Mouse (Mus musculus) G1E (cell line): ENCODE measurements around the gene Gabbr2. TPM values are rescaled to one million over a fixed set of nuclear protein-coding genes. Genes with fewer than 3 reads are reported as not detected.

Experiments
- ATAC-seq: 2 replicates; pipeline ENCODE4 v1.8.0; 2016; ENCODE audit warnings: mild to moderate bottlenecking; ENCODE audit not compliant: insufficient number of reproducible peaks, poor library complexity, low FRiP score, severe bottlenecking; ENCODE audit errors: extremely low read depth
- DNase-seq: peaks from one replicate; pipeline ENCODE4 v3.0.0; 2012; ENCODE audit warnings: low spot score
- H3K27me3 ChIP-seq: 2 replicates; pipeline ENCODE4 v1.6.1; 2012; ENCODE audit warnings: mild to moderate bottlenecking, low read length, inconsistent platforms; ENCODE audit not compliant: insufficient read depth
- H3K36me3 ChIP-seq: replicated peaks from 2 replicates; pipeline ENCODE3; 2012; ENCODE audit warnings: mild to moderate bottlenecking, inconsistent platforms
- H3K4me1 ChIP-seq: 2 replicates; pipeline ENCODE4 v1.6.1; 2012; ENCODE audit warnings: low read depth, low read length, inconsistent platforms, mixed read lengths; ENCODE audit not compliant: insufficient read depth
- H3K4me3 ChIP-seq: 2 replicates; pipeline ENCODE4 v1.5.1; 2012; ENCODE audit warnings: low read depth, mild to moderate bottlenecking, inconsistent platforms, low read length, moderate library complexity, mixed read lengths
- H3K9me3 ChIP-seq: replicated peaks from 2 replicates; pipeline ENCODE4 v1.6.1; 2012; ENCODE audit warnings: inconsistent platforms
- CTCF ChIP-seq: IDR thresholded peaks from 2 replicates; pipeline ENCODE4 v1.5.1; 2012; ENCODE audit warnings: low read depth, low read length, inconsistent platforms, mixed read lengths
- GATA1 ChIP-seq: IDR thresholded peaks from 2 replicates; pipeline ENCODE4 v1.6.1; 2012; ENCODE audit warnings: borderline replicate concordance, low read length, inconsistent platforms, mixed read lengths
- GATA2 ChIP-seq: IDR thresholded peaks from 2 replicates; pipeline ENCODE4 v1.6.1; 2012; ENCODE audit warnings: low read depth, low read length, inconsistent platforms, borderline replicate concordance
- POLR2AphosphoS5 ChIP-seq: IDR thresholded peaks from 2 replicates; pipeline ENCODE4 v1.6.1; 2012; ENCODE audit warnings: low read depth, low read length, inconsistent platforms; ENCODE audit not compliant: insufficient replicate concordance
- TAL1 ChIP-seq: conservative IDR thresholded peaks from 2 replicates; pipeline ENCODE4 v1.6.1; 2012; ENCODE audit warnings: low read depth, low read length, inconsistent platforms, mixed read lengths
- polyA plus RNA-seq: library from polyadenylated mRNA; stranded (reverse); fragments of >175 nt; gene quantifications from 2 replicates; pipeline ENCODE4 v1.2.3, GENCODE M21; 2012
- total RNA-seq, 2 experiments: library from RNA; stranded (forward) in 1 of 2; stranded (reverse) in 1 of 2; fragments of 200-1000 nt in 1 of 2; fragments of >200 nt in 1 of 2; fragmentation: Nextera tagmentation in 1 of 2; gene quantifications; 2 replicates each; pipeline ENCODE4 v1.2.3; 2014 to 2017

Gabbr2 gene
- total and polyA plus RNA-seq, 3 experiments, result 0.05 TPM; not detected in 2

DNA sequence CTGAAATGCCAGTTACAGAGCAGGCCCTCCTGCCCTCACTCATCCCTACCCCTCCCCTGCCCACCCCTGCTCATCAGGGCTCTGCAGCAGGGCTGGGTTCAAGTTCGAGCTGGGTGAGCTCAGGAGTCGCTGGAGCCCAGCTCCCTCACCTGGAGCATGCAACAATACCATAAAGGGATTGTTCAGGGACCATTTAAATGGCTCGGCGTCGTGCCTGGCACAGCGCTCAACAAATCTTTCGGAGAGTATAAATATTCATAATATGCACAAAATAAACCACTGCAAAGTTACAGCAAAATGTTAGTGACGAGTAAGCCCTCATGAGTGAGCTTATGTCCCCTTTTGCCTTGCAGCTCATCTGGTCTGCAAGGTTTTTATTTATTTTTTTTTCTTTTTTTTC lies 40.5 kb upstream of the Gabbr2 start:
- TF ChIP-seq POLR2AphosphoS5, result no peak
- Histone ChIP-seq H3K36me3 (no peaks in the 10 kb centered on the region), H3K4me1 (no peaks in the 10 kb centered on the region), H3K27me3 (no peaks in the 10 kb centered on the region), H3K4me3 (no peak overlapping the region), H3K9me3 (peaks cover 86% of the 10 kb centered on the region)
- DNase-seq (no peak), ATAC-seq (no peak)

DNA sequence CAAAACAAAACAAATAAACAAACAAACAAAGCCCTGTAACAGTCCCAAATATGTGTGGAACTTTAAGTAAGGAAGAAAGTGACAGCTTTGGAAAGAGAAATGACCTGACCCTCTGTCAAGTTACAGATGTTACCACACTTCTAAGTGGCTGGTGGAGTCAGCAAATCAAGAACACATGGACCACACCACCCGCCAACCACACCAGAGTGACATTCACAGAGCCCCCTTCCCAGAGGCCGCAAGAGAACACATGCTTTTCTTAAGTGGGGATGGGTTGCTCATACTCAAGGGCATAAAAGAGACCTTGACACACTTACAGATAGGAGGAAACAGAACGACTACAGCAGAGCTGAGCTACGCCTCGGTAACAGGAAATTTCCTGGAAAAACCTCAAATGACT lies 37.1 kb upstream of the Gabbr2 start:
- Histone ChIP-seq H3K4me3 (no peak overlapping the region), H3K4me1 (no peaks in the 10 kb centered on the region), H3K27me3 (no peaks in the 10 kb centered on the region), H3K36me3 (no peaks in the 10 kb centered on the region), H3K9me3 (peaks cover 87% of the 10 kb centered on the region)
- ATAC-seq, result no peak
- TF ChIP-seq GATA1 (no peak), POLR2AphosphoS5 (no peak), TAL1 (no peak), CTCF (no peak), GATA2 (no peak)
- no peak for DNase-seq

DNA sequence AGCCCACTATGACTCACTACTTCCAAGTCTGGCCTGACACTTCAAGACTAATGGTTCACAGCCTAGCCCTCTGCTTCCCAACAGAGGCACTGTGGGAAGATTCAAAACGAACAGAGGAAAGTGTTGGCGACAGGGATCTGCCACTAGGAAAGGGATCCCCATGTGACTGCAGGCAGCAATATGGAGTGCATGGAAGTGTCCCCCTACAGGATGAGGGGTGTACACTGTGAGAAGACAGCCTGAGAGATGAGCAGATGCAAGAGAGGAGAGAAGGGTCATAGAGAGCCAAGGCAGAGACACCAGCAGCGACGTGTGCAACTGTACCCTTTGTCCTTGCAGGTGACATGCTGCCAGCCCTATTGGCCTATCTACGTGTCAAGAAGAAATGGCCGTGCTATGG lies 32.3 kb upstream of the Gabbr2 start:
- no peaks in the 10 kb centered on the region for H3K27me3 ChIP-seq
- no peak overlapping the region for H3K4me3 ChIP-seq
- ATAC-seq, result no peak
- TF ChIP-seq POLR2AphosphoS5 (no peak), TAL1 (no peak), GATA2 (no peak)
- H3K36me3 ChIP-seq, result no peaks in the 10 kb centered on the region
- peaks cover 88% of the 10 kb centered on the region for H3K9me3 ChIP-seq
- DNase-seq, result no peak
- H3K4me1 ChIP-seq, result no peaks in the 10 kb centered on the region

DNA sequence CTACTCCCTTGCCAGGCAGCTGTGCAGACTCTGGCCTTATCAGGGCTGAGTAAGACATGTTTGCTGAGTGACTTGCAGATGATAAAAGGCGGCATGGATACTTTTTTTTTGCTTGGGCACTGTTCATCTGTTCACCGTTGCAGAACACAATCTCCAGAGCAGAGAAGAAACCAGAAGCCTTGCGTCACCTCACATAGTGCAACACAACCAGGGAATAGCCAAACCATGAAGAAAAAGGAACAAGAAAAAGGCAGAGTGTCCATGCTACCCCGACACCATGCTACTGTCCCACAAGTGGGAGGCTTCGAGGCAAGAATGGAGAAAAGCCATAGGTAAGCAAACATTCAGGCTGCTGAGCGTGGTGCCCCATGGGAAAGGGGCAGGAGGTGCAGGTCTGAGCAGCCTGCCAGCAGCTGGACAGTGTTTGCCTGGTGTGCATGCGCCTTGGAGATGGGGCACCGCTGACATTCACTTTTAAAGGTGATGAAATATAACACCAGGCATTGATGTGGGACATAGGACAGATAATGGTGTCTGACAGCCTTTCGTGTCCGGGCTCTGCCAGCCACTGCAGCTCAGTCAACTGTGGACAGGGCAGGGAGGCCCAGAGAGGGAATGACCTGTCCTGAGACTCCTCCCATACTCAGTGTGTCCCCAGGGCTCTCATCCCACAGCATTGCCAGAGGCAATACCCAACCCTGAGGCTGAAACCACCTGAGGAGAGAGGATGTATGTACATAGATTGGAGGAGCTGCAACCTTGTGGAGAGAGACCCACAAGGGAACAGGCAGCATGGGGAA lies 31.3 kb upstream of the Gabbr2 start:
- ATAC-seq, result no peak
- H3K9me3 ChIP-seq, result peaks cover 88% of the 10 kb centered on the region
- TF ChIP-seq GATA2, result no peak
- no peak for TF ChIP-seq POLR2AphosphoS5
- no peak for TF ChIP-seq CTCF
- TF ChIP-seq GATA1, result no peak
- TF ChIP-seq TAL1, result no peak

DNA sequence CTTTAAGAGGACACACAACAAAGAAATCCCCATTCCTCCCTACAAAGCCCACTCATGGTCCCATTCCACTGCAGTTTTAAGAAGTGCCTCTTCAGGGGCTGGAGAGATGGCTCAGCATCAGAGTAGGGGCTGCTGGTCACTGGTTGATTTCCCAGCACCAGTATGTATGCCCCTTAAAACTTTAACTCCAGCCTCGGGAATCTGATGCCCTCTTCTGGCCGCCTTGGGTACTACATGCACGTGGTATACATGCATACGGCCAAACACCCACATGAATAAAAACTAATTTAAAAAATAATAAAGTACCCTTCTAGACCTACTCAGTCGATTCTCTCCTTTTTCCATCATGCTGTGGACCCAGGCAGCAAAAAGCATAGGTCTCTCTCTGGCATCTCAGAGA lies 28.9 kb upstream of the Gabbr2 start:
- TF ChIP-seq TAL1, result no peak
- no peak for TF ChIP-seq GATA2
- no peak for TF ChIP-seq POLR2AphosphoS5
- TF ChIP-seq CTCF, result no peak
- no peak for TF ChIP-seq GATA1
- Histone ChIP-seq H3K36me3 (no peaks in the 10 kb centered on the region), H3K4me3 (no peak overlapping the region), H3K4me1 (no peaks in the 10 kb centered on the region), H3K9me3 (peaks cover 90% of the 10 kb centered on the region), H3K27me3 (no peaks in the 10 kb centered on the region)
- DNase-seq (no peak), ATAC-seq (no peak)

More for the DNA sequence above, 31.3 kb upstream of the Gabbr2 start:
- H3K4me1 ChIP-seq, result no peaks in the 10 kb centered on the region
- no peak overlapping the region for H3K4me3 ChIP-seq
- no peak for DNase-seq
- no peaks in the 10 kb centered on the region for H3K27me3 ChIP-seq
- H3K36me3 ChIP-seq, result no peaks in the 10 kb centered on the region

DNA sequence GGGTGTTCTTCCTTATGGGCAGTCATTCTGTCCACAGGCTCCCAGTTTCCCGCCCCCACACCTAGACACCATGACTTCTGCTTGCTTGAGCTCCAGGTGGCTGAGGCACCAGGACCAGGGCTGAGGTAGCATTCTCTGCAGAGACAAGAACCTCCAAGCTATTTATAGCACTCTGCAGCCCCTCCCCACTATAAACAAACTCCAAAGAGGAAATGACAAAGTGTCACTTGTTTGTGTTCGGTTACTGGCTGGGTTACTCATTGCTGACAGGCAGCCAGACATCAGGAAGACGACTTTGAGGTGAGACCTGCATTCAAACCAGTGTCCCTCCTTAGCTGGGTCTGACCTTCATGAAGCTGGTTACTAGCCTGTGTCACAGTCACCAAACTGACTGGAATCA lies 23.5 kb upstream of the Gabbr2 start:
- H3K9me3 ChIP-seq, result peaks cover 91% of the 10 kb centered on the region
- no peaks in the 10 kb centered on the region for H3K36me3 ChIP-seq
- DNase-seq, result no peak
- no peaks in the 10 kb centered on the region for H3K27me3 ChIP-seq
- no peaks in the 10 kb centered on the region for H3K4me1 ChIP-seq
- ATAC-seq, result no peak
- TF ChIP-seq CTCF, result no peak
- no peak for TF ChIP-seq POLR2AphosphoS5
- TF ChIP-seq TAL1, result no peak
- no peak for TF ChIP-seq GATA1
- TF ChIP-seq GATA2, result no peak
- no peak overlapping the region for H3K4me3 ChIP-seq

DNA sequence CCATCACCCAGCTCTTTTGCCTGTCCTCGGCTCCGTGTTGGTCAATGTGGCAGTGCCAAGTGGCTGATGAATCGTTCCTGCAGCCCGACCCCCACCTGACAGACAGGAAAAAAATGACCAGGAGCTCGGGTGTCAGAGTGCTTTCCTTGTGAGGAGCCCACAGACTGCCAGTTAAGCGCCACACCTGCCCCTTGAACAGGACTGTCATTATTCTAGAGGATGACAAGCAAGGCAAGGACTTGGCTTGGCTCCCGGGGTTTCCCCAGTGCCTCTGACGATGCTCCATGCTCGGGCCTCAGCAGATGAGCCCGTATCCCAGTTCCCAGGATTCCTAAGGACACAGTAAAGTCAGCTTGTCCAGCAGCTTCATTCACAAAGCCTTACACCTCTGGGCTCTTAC lies 20.8 kb upstream of the Gabbr2 start:
- Histone ChIP-seq H3K36me3 (no peaks in the 10 kb centered on the region), H3K9me3 (peaks cover 97% of the 10 kb centered on the region), H3K27me3 (no peaks in the 10 kb centered on the region), H3K4me1 (no peaks in the 10 kb centered on the region), H3K4me3 (no peak overlapping the region)
- ATAC-seq (no peak), DNase-seq (no peak)
- TF ChIP-seq CTCF, result no peak
- no peak for TF ChIP-seq POLR2AphosphoS5
- TF ChIP-seq TAL1, result no peak
- no peak for TF ChIP-seq GATA2
- no peak for TF ChIP-seq GATA1
